Mouse (Mus musculus): ENCODE results near the gene Gm49336. TPM values are rescaled to one million over a fixed set of nuclear protein-coding genes. Genes with fewer than 3 reads are reported as not detected.

The Gm49336 gene
- polyA plus RNA-seq, 1 experiment from 2014 or later = 30.2 TPM

- peak overlapping the region; percentile 90 for H3K4me2 ChIP-seq
- H3K4me3 ChIP-seq = peak overlapping the region; percentile 83
- ATAC-seq (replicated peaks; ENCODE audit: insufficient number of reproducible peaks, insufficient read depth, low FRiP score, low read depth) = no peak
- peak overlapping the region; percentile 88 for H3K27ac ChIP-seq
- peaks cover 4% of the 10 kb centered on the region; the same call in 1 of the 2 replicates for H3K27me3 ChIP-seq
- peak overlapping the region; percentile 81 for H3K9ac ChIP-seq
- 18% methylated on average over 30 of the region's 37 CpGs for WGBS
- H3K9me3 ChIP-seq (replicated peaks) = no peaks in the 10 kb centered on the region
- peaks cover 26% of the 10 kb centered on the region for H3K4me1 ChIP-seq (replicated peaks)
- no peaks in the 10 kb centered on the region for H3K36me3 ChIP-seq
These were observed 73.4 kb downstream of the Gm49336 start for GRCm38 (mm10) chr14:60177614-60178570.

DNA sequence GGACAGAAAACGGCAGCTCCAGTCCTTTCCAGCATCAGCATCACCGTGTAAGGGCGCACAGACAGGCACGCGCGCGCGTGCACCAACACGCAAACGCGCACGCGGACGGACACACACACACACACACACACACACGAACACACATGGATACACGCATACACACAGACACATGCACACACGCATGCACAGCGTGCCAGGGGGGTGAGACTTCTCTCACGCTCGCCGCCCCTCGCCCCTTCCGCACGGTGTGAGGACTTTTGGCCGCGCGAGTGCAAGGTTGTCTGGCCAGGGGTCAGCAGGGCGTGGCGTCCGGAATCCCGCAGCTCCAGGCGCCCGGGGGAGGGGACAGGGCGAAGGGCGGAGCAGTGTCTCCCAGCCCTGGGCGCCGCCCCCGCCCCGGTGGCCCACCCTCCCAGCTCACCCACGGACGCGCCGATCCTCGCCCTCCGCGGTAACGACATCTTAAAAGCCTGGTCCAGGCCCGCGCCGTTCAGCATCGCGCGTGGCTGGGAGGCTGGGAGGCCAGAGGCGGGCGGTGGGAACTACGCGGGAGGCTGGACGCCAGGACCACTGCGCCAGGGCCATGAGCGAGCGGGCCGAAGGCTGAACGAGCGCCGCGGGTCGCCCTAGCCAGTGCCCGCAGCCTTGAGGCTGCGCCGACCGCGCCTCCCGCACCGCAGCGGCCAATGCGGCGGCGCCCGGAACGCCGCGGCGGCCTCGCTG lies 74.3 kb downstream of the Gm49336 start:
- Histone ChIP-seq H3K27ac (peak overlapping the region; percentile 88), H3K9me3 (replicated peaks) (no peaks in the 10 kb centered on the region), H3K4me2 (peak overlapping the region; percentile 90), H3K4me3 (peak overlapping the region; percentile 83), H3K36me3 (no peaks in the 10 kb centered on the region), H3K27me3 (peaks cover 4% of the 10 kb centered on the region; the same call in 1 of the 2 replicates), H3K9ac (peak overlapping the region; percentile 81), H3K4me1 (replicated peaks) (peaks cover 32% of the 10 kb centered on the region)
- ATAC-seq (replicated peaks; ENCODE audit: insufficient number of reproducible peaks, insufficient read depth, low FRiP score, low read depth) = peak; percentile 79
- WGBS = 1% methylated on average over 61 of the region's 84 CpGs

GRCm38 (mm10) chr14:60176469-60176890 lies 74.8 kb downstream of the Gm49336 start:
- Histone ChIP-seq H3K4me1 (replicated peaks) (peaks cover 38% of the 10 kb centered on the region), H3K27me3 (peaks cover 4% of the 10 kb centered on the region; the same call in 1 of the 2 replicates), H3K9ac (peak overlapping the region; percentile 81), H3K27ac (peak overlapping the region; percentile 88), H3K9me3 (replicated peaks) (no peaks in the 10 kb centered on the region), H3K4me3 (peak overlapping the region; percentile 83), H3K4me2 (peak overlapping the region; percentile 90), H3K36me3 (no peaks in the 10 kb centered on the region)
- 24% methylated on average over 9 of the region's 9 CpGs for WGBS
- ATAC-seq (replicated peaks; ENCODE audit: insufficient number of reproducible peaks, insufficient read depth, low FRiP score, low read depth) = no peak

DNA sequence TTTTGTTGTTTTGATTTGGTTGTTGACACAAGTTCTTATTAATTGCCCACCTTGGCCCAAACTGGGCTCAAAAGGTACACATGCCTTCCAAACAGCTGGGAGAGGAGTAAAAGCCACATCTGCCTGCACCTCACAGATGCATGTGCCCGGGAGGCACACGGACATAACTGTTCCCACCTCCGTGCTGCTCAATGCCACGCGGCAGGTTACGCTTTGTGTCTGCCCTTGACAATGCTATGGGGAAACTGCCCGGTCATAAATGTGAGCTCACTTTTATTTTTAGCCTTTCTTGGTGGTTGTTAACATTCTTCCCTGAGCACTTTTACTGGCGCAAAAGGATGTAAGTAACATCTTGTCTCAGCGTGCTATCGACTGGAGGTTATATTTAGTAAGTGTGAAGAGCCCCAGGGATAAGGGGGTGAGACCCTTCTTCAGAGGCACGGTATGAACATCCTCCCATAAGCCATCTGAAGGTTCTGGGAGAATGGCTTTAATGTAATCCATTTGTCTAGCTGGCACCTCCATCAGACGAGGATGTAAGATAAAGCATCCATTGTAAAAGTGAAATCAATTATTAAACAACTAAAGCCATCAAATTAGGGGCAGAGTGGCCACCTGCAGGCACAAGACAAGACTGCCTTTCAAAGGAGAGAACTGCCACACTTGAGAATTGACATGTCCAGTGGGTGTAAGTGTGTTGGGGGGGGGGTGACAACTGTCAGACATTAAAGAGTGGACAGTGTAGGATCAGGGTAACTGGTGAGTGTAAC lies 78.8 kb downstream of the Gm49336 start:
- Histone ChIP-seq H3K4me2 (peak overlapping the region; percentile 38), H3K4me3 (no peak overlapping the region), H3K27me3 (peaks cover 4% of the 10 kb centered on the region; the same call in 1 of the 2 replicates), H3K4me1 (replicated peaks) (peaks cover 25% of the 10 kb centered on the region), H3K9me3 (replicated peaks) (no peaks in the 10 kb centered on the region), H3K36me3 (no peaks in the 10 kb centered on the region), H3K9ac (no peak overlapping the region), H3K27ac (peak overlapping the region; percentile 79)
- 35% methylated on average over 12 of the region's 12 CpGs for WGBS
- peak; percentile 44; the same call in 1 of the 2 replicates for ATAC-seq (replicated peaks; ENCODE audit: insufficient number of reproducible peaks, insufficient read depth, low FRiP score, low read depth)

GRCm38 (mm10) chr14:60170845-60171610 lies 80.3 kb downstream of the Gm49336 start:
- ATAC-seq (replicated peaks; ENCODE audit: insufficient number of reproducible peaks, insufficient read depth, low FRiP score, low read depth) = no peak
- peaks cover 4% of the 10 kb centered on the region; the same call in 1 of the 2 replicates for H3K27me3 ChIP-seq
- no peaks in the 10 kb centered on the region for H3K36me3 ChIP-seq
- H3K4me2 ChIP-seq = no peak overlapping the region
- H3K4me1 ChIP-seq (replicated peaks) = peaks cover 19% of the 10 kb centered on the region
- H3K4me3 ChIP-seq = no peak overlapping the region
- 0 out of 2 replicates have a peak overlapping the region, but pooled peaks have one; percentile 79 for H3K27ac ChIP-seq
- no peaks in the 10 kb centered on the region for H3K9me3 ChIP-seq (replicated peaks)
- H3K9ac ChIP-seq = no peak overlapping the region
- 75% methylated on average over 16 of the region's 16 CpGs for WGBS

GRCm38 (mm10) chr14:60163367-60163766 lies 87.9 kb downstream of the Gm49336 start:
- 89% methylated on average over 3 of the region's 3 CpGs for WGBS
- Histone ChIP-seq H3K9me3 (replicated peaks) (no peaks in the 10 kb centered on the region), H3K27me3 (no peaks in the 10 kb centered on the region), H3K9ac (no peak overlapping the region), H3K36me3 (no peaks in the 10 kb centered on the region), H3K27ac (no peak overlapping the region), H3K4me1 (replicated peaks) (no peaks in the 10 kb centered on the region), H3K4me3 (no peak overlapping the region), H3K4me2 (no peak overlapping the region)
- no peak for ATAC-seq (replicated peaks; ENCODE audit: insufficient number of reproducible peaks, insufficient read depth, low FRiP score, low read depth)

MicroRNAs within 50 kb of the gene (microRNA counts, 519-probe panel; counts per million panel counts)
- microRNA mmu-miR-719 = not detected

Small RNA genes lying within 50 kb of the gene (microRNA-seq; reads per million reads assigned to microRNA genes)
- gene Mir719 = not detected

Other genes starting within 250 kb of the Gm49336 start
- 6.0 and 6.1 TPM in 2 replicates for gene Atp8a2, start 54.3 kb downstream of the Gm49336 start, polyA plus RNA-seq (2015; fragmentation: Nextera tagmentation; extraction: Ambion mirVana)
- 0.10 TPM in 1 of 2 replicates, not detected in the other for gene Nupl1, start 76 bp downstream of the Gm49336 start, polyA plus RNA-seq (2015; fragmentation: Nextera tagmentation; extraction: Ambion mirVana)
- 23.9 and 26.3 TPM in 2 replicates for gene Mtmr6, start 13.7 kb upstream of the Gm49336 start, polyA plus RNA-seq (2015; fragmentation: Nextera tagmentation; extraction: Ambion mirVana)
- 0.48 and 1.1 TPM in 2 replicates for gene Amer2, start 121.8 kb upstream of the Gm49336 start, polyA plus RNA-seq (2015; fragmentation: Nextera tagmentation; extraction: Ambion mirVana)

Data from heart, embryonic 15.5 days (tissue).